Mouse (Mus musculus) CH12.LX (cell line): ENCODE data around the gene Mybl2.

Source experiments
- CHD1 ChIP-seq: IDR thresholded peaks from 2 replicates; pipeline ENCODE4 v1.6.1; 2012; ENCODE audit warnings: low read depth, low read length, improper control_type of control experiment, inconsistent platforms
- POLR2A ChIP-seq: IDR thresholded peaks from 2 replicates; pipeline ENCODE4 v1.6.1; 2011; ENCODE audit warnings: low read depth, mild to moderate bottlenecking, improper control_type of control experiment, low read length
- RCOR1 ChIP-seq: conservative IDR thresholded peaks from 2 replicates; pipeline ENCODE4 v1.6.1; 2012; ENCODE audit warnings: low read depth, mild to moderate bottlenecking, inconsistent platforms, low read length, improper control_type of control experiment
- TBP ChIP-seq: conservative IDR thresholded peaks from 2 replicates; pipeline ENCODE4 v1.6.1; 2011; ENCODE audit warnings: low read depth, low read length, improper control_type of control experiment
- USF2 ChIP-seq: conservative IDR thresholded peaks from 2 replicates; pipeline ENCODE4 v1.6.1; 2011; ENCODE audit warnings: low read depth, low read length, improper control_type of control experiment

DNA sequence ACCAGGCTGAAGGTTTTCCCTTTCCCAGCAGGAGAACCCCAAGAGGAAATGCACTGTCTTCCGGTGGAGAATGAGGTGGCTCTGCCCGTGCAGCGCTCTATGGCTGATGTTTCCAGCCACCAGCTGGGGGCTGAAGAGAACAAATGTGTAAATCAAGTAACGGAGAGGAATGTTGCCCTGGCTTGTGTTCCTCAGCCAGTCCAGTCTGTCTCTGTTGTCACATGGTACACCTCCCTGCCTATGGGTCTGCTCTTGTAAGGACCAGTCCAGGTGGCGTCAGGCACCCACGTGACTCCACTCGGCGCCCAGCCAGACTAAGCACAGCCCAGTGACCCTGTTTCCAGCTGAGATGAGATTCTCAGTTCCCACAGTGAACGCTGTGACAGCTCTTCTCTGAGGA is 67.8 kb downstream of the Mybl2 start:
- TF ChIP-seq CHD1 = no peak
- no peak for TF ChIP-seq TBP
- peak; percentile 45 for TF ChIP-seq USF2
- TF ChIP-seq RCOR1 = no peak
- TF ChIP-seq POLR2A = no peak
